Mouse (Mus musculus) limb, embryonic 12.5 days (tissue): Measurements from ENCODE around the gene Prr13. TPM values are rescaled to one million over a fixed set of nuclear protein-coding genes. Genes with fewer than 3 reads are reported as not detected.

Experiments used
- ATAC-seq: fragments of 200-750 bp; cut with Nextera tagmentation; 2 replicates; pipeline ENCODE4 v1.8.0; 2017; ENCODE audit warnings: low read depth, moderate TSS enrichment; ENCODE audit not compliant: insufficient number of reproducible peaks, insufficient read depth, low FRiP score, low TSS enrichment
- H3K27ac ChIP-seq: fragments of 300-500 bp; sonication (generic); 2 replicates; pipeline ENCODE4 v1.5.1; 2016; ENCODE audit warnings: mild to moderate bottlenecking, moderate library complexity
- H3K27me3 ChIP-seq: fragments of 300-500 bp; sonication (generic); 2 replicates; pipeline ENCODE4 v1.6.1; 2016; ENCODE audit warnings: mild to moderate bottlenecking, moderate library complexity
- H3K36me3 ChIP-seq: fragments of 300-500 bp; sonication (generic); 2 replicates; pipeline ENCODE4 v1.6.1; 2016; ENCODE audit warnings: mild to moderate bottlenecking, moderate library complexity
- H3K4me1 ChIP-seq: fragments of 300-500 bp; sonication (generic); replicated peaks from 2 replicates; pipeline ENCODE4 v1.6.1; 2016
- H3K4me2 ChIP-seq: fragments of 300-500 bp; sonication (generic); 2 replicates; pipeline ENCODE4 v1.6.1; 2016; ENCODE audit warnings: mild to moderate bottlenecking, moderate library complexity
- H3K4me3 ChIP-seq: fragments of 300-500 bp; sonication (generic); replicated peaks from 2 replicates; pipeline ENCODE4 v1.5.1; 2016; ENCODE audit warnings: mild to moderate bottlenecking
- H3K9ac ChIP-seq: fragments of 300-500 bp; sonication (generic); replicated peaks from 2 replicates; pipeline ENCODE4 v1.6.1; 2016; ENCODE audit warnings: mild to moderate bottlenecking, moderate library complexity
- H3K9me3 ChIP-seq: fragments of 300-500 bp; sonication (generic); 2 replicates; pipeline ENCODE4 v1.6.1; 2016; ENCODE audit warnings: mild to moderate bottlenecking, moderate library complexity
- WGBS: fragments of 180-500 bp; shearing (Covaris S2); methylation state at CpG from one replicate; pipeline ENCODE4 v1.1.7; 2016; 5-methylcytosine and 5-hydroxymethylcytosine counted together
- polyA plus RNA-seq: library from polyadenylated mRNA; unstranded; fragments of >200 nt; fragmentation: Nextera tagmentation; extraction: Ambion mirVana; gene quantifications from 2 replicates; pipeline ENCODE4 v1.2.1, GENCODE M21; 2016

The Prr13 gene
- polyA plus RNA-seq, 1 experiment from 2014 or later = 68.1 TPM

- Histone ChIP-seq H3K4me3 (no peak overlapping the region), H3K9me3 (no peaks in the 10 kb centered on the region), H3K4me1 (peaks cover 9% of the 10 kb centered on the region; the same call in 1 of the 2 replicates), H3K4me2 (no peak overlapping the region), H3K27ac (0 out of 2 replicates have a peak overlapping the region, but pooled peaks have one; percentile 23), H3K9ac (no peak overlapping the region), H3K36me3 (peaks cover 7% of the 10 kb centered on the region; the same call in 1 of the 2 replicates), H3K27me3 (no peaks in the 10 kb centered on the region)
- no peak for ATAC-seq
- WGBS = 72% methylated on average over 4 of the region's 4 CpGs
Observed at GRCm38 (mm10) chr15:102460971-102461370, 2.1 kb downstream of the Prr13 start.

DNA sequence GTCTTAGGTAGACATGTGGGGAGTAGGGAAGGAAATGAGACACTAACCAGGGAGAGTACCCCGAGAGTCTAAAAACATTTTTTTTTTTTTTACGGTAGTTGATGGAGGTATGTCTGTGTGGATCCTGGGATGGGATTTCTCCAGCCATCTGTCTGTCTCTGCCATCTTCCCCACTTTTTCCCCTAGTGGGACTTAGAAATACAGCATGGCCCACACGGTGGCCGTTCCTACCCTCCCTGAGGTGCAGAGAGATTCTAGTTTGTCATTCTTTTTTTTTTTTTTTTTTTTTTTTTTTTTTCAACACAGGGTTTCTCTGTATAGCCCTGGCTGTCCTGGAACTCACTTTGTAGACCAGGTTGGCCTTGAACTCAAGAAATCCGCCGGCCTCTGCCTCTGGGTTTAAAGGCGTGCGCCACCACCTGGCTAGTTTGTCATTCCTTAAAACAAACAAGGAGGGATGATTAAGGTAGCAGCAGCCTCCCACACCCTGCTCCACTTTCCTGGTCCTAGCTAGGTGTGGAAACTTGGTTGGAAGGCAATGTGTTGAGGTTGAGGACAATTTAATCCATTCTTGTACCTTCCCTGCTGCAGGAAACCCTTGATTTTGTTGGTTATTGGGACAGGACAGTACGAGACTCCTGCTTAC lies 2.7 kb downstream of the Prr13 start:
- 82% methylated on average over 9 of the region's 9 CpGs for WGBS
- Histone ChIP-seq H3K27ac (0 out of 2 replicates have a peak overlapping the region, but pooled peaks have one; percentile 23), H3K9ac (no peak overlapping the region), H3K4me2 (no peak overlapping the region), H3K36me3 (peaks cover 7% of the 10 kb centered on the region; the same call in 1 of the 2 replicates), H3K27me3 (no peaks in the 10 kb centered on the region), H3K4me1 (peaks cover 9% of the 10 kb centered on the region; the same call in 1 of the 2 replicates), H3K9me3 (no peaks in the 10 kb centered on the region), H3K4me3 (no peak overlapping the region)
- no peak for ATAC-seq

DNA sequence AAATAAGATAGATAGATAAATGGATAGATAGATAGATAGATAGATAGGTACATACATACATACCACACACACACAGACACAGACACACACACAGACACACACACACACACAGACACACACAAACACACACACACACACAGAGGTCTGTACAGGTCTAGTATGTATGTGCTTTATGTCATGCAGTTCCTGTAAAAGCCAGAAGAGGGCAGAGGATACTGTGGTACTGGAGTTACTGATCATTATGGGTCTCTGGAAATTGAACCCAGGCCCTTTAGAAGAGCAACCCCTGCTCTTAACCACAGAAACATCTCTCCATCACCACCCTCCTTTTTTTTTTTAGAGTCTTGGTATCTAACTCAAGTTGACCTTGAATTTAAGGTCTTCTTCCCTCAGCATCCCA lies 4.8 kb downstream of the Prr13 start:
- Histone ChIP-seq H3K36me3 (peaks cover 7% of the 10 kb centered on the region; the same call in 1 of the 2 replicates), H3K27me3 (no peaks in the 10 kb centered on the region), H3K4me1 (peaks cover 6% of the 10 kb centered on the region; the same call in 1 of the 2 replicates), H3K27ac (no peak overlapping the region), H3K4me2 (no peak overlapping the region), H3K4me3 (no peak overlapping the region), H3K9me3 (no peaks in the 10 kb centered on the region), H3K9ac (no peak overlapping the region)
- ATAC-seq = no peak

- Histone ChIP-seq H3K27me3 (no peaks in the 10 kb centered on the region), H3K4me2 (no peak overlapping the region), H3K9me3 (no peaks in the 10 kb centered on the region), H3K4me3 (no peak overlapping the region), H3K27ac (no peak overlapping the region), H3K9ac (no peak overlapping the region), H3K36me3 (peaks cover 8% of the 10 kb centered on the region), H3K4me1 (peaks cover 15% of the 10 kb centered on the region)
- ATAC-seq = no peak
- 93% methylated on average over 9 of the region's 9 CpGs for WGBS
Observed at GRCm38 (mm10) chr15:102468675-102469370, 10.0 kb downstream of the Prr13 start.

- Histone ChIP-seq H3K4me1 (peaks cover 15% of the 10 kb centered on the region), H3K27ac (peak within 1 kb of the TSS; percentile 99), H3K27me3 (no peaks in the 10 kb centered on the region), H3K4me2 (peak within 1 kb of the TSS; percentile 72), H3K9me3 (no peaks in the 10 kb centered on the region), H3K9ac (peak within 1 kb of the TSS; percentile 96), H3K36me3 (peaks cover 22% of the 10 kb centered on the region), H3K4me3 (peak within 1 kb of the TSS; percentile 85)
- under 1% methylated on average over 34 of the region's 40 CpGs for WGBS
- ATAC-seq = peak; percentile 100
Observed at GRCm38 (mm10) chr15:102470183-102470604, 11.4 kb downstream of the Prr13 start, which contains the start of gene Pcbp2. Pcbp2 (plus strand) TSS chr15:102470539.

- ATAC-seq = peak; percentile 44
- peaks cover 27% of the 10 kb centered on the region for H3K36me3 ChIP-seq
- peaks cover 15% of the 10 kb centered on the region for H3K4me1 ChIP-seq
- peak overlapping the region; percentile 85 for H3K4me3 ChIP-seq
- H3K9me3 ChIP-seq = no peaks in the 10 kb centered on the region
- H3K4me2 ChIP-seq = peak overlapping the region; percentile 72
- H3K9ac ChIP-seq = peak overlapping the region; percentile 96
- under 1% methylated on average over 48 of the region's 67 CpGs for WGBS
- peak overlapping the region; percentile 99 for H3K27ac ChIP-seq
- H3K27me3 ChIP-seq = no peaks in the 10 kb centered on the region
Observed at GRCm38 (mm10) chr15:102470605-102471294, 11.9 kb downstream of the Prr13 start.

- Histone ChIP-seq H3K27me3 (no peaks in the 10 kb centered on the region), H3K4me3 (peak overlapping the region; percentile 85), H3K9me3 (no peaks in the 10 kb centered on the region), H3K9ac (peak overlapping the region; percentile 96), H3K4me2 (peak overlapping the region; percentile 72), H3K4me1 (peaks cover 15% of the 10 kb centered on the region), H3K27ac (peak overlapping the region; percentile 99), H3K36me3 (peaks cover 33% of the 10 kb centered on the region)
- ATAC-seq = no peak; the same call in 1 of the 2 replicates
- 3% methylated on average over 10 of the region's 10 CpGs for whole genome bisulfite sequencing
Observed at GRCm38 (mm10) chr15:102471295-102471645, 12.4 kb downstream of the Prr13 start.

DNA sequence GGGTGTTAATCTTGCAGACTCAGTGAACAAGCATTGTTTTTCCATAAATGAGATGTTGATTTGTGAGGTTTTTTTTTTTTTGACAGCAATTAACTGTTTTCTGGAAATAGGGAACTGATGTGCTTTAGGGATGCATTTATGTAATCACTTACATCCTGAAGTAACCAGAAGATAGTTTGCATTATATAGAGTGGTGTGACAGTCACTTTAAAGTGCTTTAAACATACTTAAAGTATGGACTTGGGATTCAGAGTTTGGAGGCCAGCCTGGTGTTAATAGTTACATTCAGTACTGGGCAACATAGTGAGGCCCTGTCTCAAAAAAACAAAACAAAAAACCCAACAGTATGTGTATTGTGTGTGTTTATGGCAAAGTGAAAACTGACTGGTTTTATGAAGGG lies 12.9 kb downstream of the Prr13 start:
- Histone ChIP-seq H3K4me2 (peak overlapping the region; percentile 72), H3K36me3 (peaks cover 37% of the 10 kb centered on the region), H3K27me3 (no peaks in the 10 kb centered on the region), H3K4me1 (peaks cover 15% of the 10 kb centered on the region), H3K4me3 (peak overlapping the region; percentile 85), H3K9ac (peak overlapping the region; percentile 96; the same call in 1 of the 2 replicates), H3K27ac (no peak overlapping the region), H3K9me3 (no peaks in the 10 kb centered on the region)
- no peak for ATAC-seq

- Histone ChIP-seq H3K36me3 (peaks cover 51% of the 10 kb centered on the region), H3K9ac (no peak overlapping the region), H3K27ac (no peak overlapping the region), H3K27me3 (no peaks in the 10 kb centered on the region), H3K4me1 (peaks cover 15% of the 10 kb centered on the region), H3K9me3 (no peaks in the 10 kb centered on the region), H3K4me3 (no peak overlapping the region), H3K4me2 (peak overlapping the region; percentile 72)
- ATAC-seq = no peak
- WGBS = 78% methylated on average over 2 of the region's 2 CpGs
Observed at GRCm38 (mm10) chr15:102473246-102473645, 14.4 kb downstream of the Prr13 start.

DNA sequence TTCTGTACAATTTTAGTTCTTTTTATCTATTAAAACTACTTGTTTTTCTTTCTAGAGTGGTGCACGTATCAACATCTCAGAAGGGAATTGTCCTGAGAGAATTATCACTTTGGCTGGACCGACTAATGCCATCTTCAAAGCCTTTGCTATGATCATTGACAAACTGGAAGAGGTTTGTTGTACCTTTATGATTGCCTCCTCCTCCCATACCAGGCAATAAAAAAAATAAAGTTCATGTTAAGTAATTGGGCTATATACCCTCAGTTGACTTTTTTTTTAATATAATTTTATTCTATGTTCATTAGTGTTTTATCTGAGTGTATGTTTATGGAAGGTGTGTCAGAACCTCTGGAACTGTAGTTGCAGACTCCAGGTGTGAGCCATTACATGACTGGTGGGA lies 15.7 kb downstream of the Prr13 start:
- WGBS = 96% methylated on average over 2 of the region's 2 CpGs
- Histone ChIP-seq H3K27ac (no peak overlapping the region), H3K4me3 (no peak overlapping the region), H3K4me2 (no peak overlapping the region), H3K4me1 (peaks cover 15% of the 10 kb centered on the region), H3K36me3 (peaks cover 63% of the 10 kb centered on the region), H3K27me3 (no peaks in the 10 kb centered on the region), H3K9me3 (no peaks in the 10 kb centered on the region), H3K9ac (no peak overlapping the region)
- ATAC-seq = no peak

- Histone ChIP-seq H3K27ac (no peak overlapping the region), H3K9ac (no peak overlapping the region), H3K9me3 (no peaks in the 10 kb centered on the region), H3K4me3 (no peak overlapping the region), H3K27me3 (no peaks in the 10 kb centered on the region), H3K4me2 (no peak overlapping the region), H3K4me1 (no peaks in the 10 kb centered on the region), H3K36me3 (peaks cover 92% of the 10 kb centered on the region)
- no peak for ATAC-seq
- 89% methylated on average over 3 of the region's 3 CpGs for WGBS
Observed at GRCm38 (mm10) chr15:102483136-102483535, 24.3 kb downstream of the Prr13 start.
